Mouse (Mus musculus) brain, embryonic 18.5 days (tissue): ENCODE measurements around the gene Prrt2.
A peak's percentile ranks its signal among the peaks of the same experiment; 100 is the strongest.

Experiments used
- DNase-seq: peaks from one replicate; pipeline ENCODE4 v3.0.0-alpha.2; 2012; ENCODE audit warnings: low read depth, low spot score

The Prrt2 gene

GRCm38 (mm10) chr7:127020901-127021562, at the start of gene Prrt2, which contains the start of gene Gm42742:
TSS of gene Prrt2 (minus strand) at chr7:127021211.
TSS of gene Gm42742 (minus strand) at chr7:127021097.
- DNase-seq, result no peak

GRCm38 (mm10) chr7:127066317-127066716, 45.3 kb upstream of the Prrt2 start:
- DNase-seq, result no peak

- DNase-seq, result no peak
Measured at GRCm38 (mm10) chr7:127065538-127065937, 44.5 kb upstream of the Prrt2 start.

GRCm38 (mm10) chr7:127055026-127055585, 34.1 kb upstream of the Prrt2 start:
- no peak for DNase-seq

- DNase-seq, result no peak
Measured at GRCm38 (mm10) chr7:127041851-127042672, 21.1 kb upstream of the Prrt2 start, which contains the start of gene Kif22. TSS of gene Kif22 (minus strand) at chr7:127042471.

GRCm38 (mm10) chr7:127031244-127031643, 10.2 kb upstream of the Prrt2 start:
- no peak for DNase-seq

- no peak for DNase-seq
Measured at GRCm38 (mm10) chr7:127030172-127030571, 9.2 kb upstream of the Prrt2 start.

GRCm38 (mm10) chr7:127027885-127028284, 6.9 kb upstream of the Prrt2 start:
- no peak for DNase-seq

- DNase-seq, result peak; percentile 99
Measured at GRCm38 (mm10) chr7:127026984-127027726, 6.1 kb upstream of the Prrt2 start, which contains the start of gene Maz. TSS of gene Maz (minus strand) at chr7:127027037.

GRCm38 (mm10) chr7:127026616-127026983, 5.6 kb upstream of the Prrt2 start:
- DNase-seq, result no peak

GRCm38 (mm10) chr7:127026161-127026600, 5.2 kb upstream of the Prrt2 start:
- DNase-seq, result no peak

GRCm38 (mm10) chr7:127025556-127026160, 4.6 kb upstream of the Prrt2 start:
- no peak for DNase-seq

GRCm38 (mm10) chr7:127024755-127025555, 3.9 kb upstream of the Prrt2 start:
- no peak for DNase-seq

GRCm38 (mm10) chr7:127023896-127024690, 3.1 kb upstream of the Prrt2 start:
- DNase-seq, result no peak

GRCm38 (mm10) chr7:127023272-127023691, 2.3 kb upstream of the Prrt2 start:
- no peak for DNase-seq

- DNase-seq, result no peak
Measured at GRCm38 (mm10) chr7:127022528-127023271, 1.7 kb upstream of the Prrt2 start.

GRCm38 (mm10) chr7:127021563-127022527, 834 bp upstream of the Prrt2 start:
- no peak for DNase-seq

- DNase-seq, result no peak
Measured at GRCm38 (mm10) chr7:127020491-127020890, 520 bp downstream of the Prrt2 start.
